Mouse (Mus musculus): Measurements from ENCODE around the gene Etl4.

The Etl4 gene

DNA sequence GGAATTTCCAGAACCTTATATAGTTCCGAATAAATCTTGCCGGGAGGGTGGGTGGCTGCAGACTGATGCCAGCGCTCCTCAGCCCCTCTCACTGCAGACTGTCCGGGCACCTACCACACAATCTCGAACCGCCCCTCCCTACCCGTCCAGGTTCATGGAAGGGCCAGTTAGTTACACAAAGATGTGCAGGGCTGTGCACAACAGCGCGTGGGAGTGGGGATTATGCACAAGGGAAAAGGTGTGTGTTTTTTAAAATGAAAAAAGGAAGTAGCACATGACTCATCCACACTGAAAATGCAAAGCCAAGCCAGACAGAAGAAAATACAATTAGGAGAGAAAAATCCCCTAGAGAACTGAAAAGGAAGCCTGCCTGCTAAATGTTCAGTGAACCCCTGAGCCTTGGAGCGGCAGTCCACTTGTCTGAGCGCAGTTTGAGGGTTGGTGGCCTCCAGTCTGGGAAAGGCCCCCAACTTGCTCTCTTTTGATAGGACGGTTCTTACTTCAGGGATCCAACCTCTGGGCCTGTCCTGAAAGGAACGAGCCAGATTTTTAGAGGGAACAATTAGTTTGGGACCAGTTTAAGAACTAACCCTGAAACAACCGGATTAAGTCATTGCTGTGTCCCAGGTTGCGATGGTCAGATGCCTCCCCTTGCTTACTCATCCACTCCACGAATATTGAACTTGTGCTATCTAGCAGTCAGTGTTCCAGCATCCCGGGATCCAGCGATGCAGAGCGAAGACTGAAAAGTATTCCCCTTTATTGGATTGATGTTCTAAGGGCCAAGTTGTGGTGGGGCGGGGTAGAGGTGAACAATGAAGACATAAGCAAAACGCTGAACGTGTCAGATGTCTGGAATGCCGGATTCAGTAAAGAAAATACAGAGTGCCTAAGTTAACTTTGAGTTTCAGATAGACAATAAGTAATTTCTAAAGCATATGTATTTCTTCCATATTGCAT lies 611.3 kb downstream of the Etl4 start:
- DNase-seq (ENCODE audit: low spot score), result no peak

DNA sequence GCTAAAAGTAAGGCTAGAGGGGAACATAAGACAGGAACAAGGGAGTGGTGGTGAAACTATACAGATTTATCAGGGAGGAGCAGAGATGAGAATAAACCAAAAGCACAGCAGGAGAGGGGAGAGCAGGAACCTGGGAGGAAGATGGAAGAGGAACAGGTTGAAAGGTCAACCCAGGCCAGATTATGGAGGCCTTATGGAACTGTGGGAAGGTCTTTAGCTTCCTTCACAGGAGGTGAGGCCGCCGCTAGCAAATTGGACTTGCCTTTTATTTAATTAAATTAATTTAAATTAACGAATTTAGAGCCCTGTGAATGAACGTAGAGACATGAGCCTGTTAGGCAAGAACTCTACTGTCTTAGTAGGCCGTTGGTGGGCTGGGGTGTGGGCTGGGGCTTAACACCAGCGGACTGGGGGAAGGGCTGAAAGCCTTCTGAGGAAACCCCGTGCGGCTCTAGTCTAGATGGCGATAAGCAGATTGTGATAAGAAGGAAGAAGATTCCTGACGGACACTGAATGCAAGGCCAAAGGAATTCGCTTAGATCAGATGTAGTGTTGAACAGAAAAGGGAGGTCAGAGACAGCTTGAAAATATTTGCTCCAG lies 612.2 kb downstream of the Etl4 start:
- no peak for DNase-seq (ENCODE audit: low spot score)

DNA sequence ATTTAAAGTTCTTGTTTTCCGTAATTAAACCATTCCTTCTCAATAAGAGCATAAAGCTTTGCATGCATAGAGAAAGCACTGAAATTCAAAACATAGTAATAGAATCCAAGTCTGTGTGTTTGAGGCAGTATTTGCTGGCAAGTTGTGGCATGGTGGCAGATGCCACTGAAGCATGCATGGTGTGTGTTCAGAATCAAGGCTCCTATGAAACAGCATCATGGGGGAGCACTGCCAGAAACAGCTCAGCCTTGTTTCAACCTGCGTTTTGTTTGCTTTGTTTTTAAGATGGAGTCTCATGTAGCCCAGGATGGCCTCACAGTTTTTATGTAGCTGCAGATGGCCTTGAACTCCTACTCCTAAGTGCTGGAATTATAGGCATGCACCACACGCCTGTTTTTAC lies 614.1 kb downstream of the Etl4 start:
- DNase-seq (ENCODE audit: low spot score), result no peak

- no peak for DNase-seq (ENCODE audit: low spot score)
Observed at GRCm38 (mm10) chr2:20525879-20526593, 616.5 kb downstream of the Etl4 start.

- no peak for DNase-seq (ENCODE audit: low spot score)
Observed at GRCm38 (mm10) chr2:20526856-20527255, 617.3 kb downstream of the Etl4 start.

DNA sequence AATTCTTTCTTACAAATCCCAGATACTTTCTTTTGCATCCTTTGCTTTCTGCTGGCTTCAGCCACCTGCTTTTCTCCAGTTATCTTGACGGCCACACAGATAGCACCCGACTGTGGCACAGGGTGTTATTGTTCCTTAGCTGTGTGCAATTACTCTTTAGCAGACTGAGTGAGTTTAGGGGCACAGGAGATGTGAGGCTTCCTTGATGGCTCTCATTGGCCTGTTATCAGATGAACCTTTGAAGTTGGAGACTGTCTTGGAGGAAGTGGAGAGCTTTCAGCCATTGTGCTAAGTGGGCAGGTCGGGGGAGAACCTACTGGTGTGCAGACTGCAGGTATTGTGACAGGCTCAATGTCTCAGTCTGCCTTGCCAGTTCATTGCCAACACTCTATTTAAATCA lies 623.0 kb downstream of the Etl4 start:
- no peak for DNase-seq (ENCODE audit: low spot score)

DNA sequence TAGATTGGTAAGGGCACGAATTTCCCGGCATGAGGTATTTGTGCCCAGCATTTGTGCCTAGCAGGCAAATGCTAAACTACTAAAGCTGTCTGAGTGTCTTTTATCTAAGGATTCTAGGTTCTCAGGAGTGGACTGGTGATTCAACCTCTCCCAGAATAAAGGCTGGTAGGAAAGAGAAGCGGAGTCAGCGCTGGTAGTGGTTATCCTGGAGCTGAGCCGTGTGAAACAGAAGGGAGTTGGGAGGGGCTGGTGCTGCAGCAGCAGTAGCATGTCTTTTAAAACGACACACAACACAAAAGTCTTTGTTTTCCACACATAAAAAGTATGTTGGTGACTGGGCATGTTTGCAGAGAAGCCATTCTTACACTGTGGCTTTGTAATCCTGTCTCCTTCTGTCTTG lies 628.2 kb downstream of the Etl4 start:
- no peak for DNase-seq (ENCODE audit: low spot score)

DNA sequence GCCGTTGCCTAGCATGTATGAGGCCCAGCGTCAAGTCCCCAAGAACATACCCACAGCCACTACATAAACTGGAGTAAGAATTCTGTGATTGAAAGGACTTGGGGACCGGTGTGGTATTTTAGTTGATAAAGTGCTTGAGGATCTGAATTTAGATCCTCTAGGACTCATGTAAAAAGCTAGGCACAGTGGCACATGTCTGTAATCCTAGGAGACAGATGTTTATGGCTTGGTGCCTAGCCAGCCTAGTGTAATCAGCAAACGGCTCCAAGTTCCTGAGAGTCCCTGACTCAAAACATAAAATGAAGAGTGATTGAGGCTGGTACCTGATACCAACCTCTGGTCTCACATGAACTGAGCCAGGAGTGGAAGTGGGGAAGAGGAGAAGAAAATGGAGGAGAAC lies 629.3 kb downstream of the Etl4 start:
- DNase-seq (ENCODE audit: low spot score), result no peak

DNA sequence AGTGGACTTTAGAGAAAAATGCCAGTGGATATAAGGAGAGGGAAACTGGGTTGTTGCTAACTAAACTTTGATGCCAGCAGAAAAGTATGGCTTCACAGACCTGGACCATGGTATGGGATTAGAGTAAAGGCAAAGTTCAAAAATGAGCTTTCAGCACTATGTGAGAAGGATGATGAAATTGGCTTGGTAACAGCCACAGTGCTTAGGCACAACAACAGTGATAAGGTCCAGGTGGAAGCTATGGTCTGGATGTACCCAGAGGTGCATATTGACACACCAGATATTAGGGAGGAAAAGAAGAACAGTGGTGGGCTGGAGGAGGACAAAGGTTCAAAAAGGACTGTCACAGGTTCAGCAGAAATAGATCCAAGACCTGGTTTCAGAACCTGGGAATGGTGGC lies 631.7 kb downstream of the Etl4 start:
- DNase-seq (ENCODE audit: low spot score), result no peak

- DNase-seq (ENCODE audit: low spot score), result no peak
Observed at GRCm38 (mm10) chr2:20542286-20542685, 632.7 kb downstream of the Etl4 start.

DNA sequence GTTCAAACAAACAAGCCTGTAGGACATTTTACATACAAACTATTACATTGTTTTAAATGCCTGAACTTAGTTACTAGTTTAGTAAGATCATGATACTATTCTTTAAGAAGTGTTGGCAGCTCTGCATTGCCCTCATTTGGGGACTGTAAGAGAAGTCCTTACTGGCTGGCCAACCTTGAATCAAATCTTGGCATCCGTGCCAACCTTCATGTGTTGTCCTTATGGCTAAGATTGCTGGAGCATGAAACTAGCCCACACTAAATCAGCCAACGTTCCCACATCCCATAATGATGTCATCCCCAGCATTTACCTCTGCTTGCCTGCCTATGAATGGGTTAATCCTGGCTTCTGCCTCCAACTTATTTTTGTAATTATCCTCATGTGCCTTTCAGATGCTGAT lies 636.0 kb downstream of the Etl4 start:
- DNase-seq (ENCODE audit: low spot score), result no peak

DNA sequence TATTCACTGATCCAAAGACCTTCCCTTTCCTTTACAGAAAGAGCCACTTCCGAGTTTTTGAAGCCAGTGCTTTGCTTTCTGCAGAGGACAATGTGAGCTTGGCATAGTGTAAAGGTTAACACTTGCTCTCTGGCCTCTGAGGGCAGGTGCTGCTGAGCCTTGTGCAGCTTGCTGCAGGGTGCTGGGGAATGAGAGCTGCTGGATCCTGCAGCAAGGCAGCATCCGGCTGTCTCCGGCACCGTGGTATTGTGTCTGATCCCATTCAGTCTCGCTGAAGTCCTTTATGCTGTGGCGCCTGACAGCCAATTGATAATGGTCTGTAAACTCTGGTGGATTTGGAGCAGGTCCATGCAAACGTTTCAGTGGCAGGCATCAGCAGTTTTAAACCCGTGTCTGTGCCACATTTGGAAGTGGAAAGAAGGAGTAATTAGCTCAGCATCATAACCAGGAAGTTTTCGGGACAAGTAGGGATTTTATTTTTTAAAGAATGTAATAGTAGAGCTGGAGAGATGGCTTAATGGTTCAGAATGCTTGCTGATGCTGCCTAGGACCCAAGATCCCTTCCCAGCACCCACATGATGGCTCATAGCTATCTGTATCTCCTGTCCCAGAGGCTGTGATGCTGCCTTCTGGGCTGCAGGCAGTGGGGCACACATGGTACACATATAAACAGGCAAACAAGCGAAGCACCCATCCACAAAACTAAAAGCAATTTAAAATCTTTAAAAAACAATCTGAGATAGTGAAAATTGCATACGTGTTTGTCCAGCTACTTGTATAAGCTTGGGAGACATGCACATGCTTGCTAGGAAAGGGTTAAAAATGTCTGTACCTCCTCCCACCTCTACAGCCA lies 637.1 kb downstream of the Etl4 start:
- no peak for DNase-seq (ENCODE audit: low spot score)

- no peak for DNase-seq (ENCODE audit: low spot score)
Observed at GRCm38 (mm10) chr2:20547349-20547677, 637.7 kb downstream of the Etl4 start.

GRCm38 (mm10) chr2:20547686-20548624 lies 638.4 kb downstream of the Etl4 start:
- DNase-seq (ENCODE audit: low spot score), result no peak

DNA sequence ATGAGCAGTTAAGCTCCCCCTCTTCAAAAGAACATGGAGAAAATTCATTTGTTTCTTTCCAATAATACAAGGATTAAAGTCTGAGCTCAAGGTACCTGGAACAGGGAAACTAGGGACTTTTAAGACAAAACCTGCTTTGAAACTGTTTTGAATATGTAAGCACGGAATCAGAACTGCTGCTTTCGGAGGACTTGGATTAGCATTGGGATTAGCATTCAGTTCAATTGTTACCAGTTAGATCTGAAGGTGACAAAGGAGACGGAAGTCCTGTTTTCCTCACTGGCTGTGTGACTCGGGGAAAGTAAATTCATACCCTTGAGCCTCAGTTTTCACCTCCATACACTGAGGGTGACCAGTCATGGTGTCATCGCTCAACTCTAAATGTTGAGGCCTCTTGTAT lies 639.5 kb downstream of the Etl4 start:
- no peak for DNase-seq (ENCODE audit: low spot score)

DNA sequence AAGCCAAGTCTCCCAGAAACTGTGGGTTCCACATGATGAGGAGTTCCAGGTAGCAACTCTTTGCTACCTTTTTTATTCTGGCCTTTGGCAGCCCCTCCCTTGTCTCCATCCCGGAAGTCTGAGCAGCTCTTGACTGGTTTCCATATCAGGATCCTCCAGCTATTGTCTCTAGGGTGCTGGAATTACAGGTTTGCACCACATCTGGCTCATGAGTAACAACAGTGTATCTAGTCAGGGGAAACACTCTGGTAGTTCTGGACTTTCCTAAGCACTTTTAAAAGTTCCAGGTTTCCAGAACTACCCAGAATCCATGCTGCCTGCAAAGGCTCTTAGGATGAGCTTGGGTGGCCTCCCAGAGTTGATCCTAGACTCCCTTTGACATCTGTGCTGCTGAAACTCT lies 640.4 kb downstream of the Etl4 start:
- no peak for DNase-seq (ENCODE audit: low spot score)

DNA sequence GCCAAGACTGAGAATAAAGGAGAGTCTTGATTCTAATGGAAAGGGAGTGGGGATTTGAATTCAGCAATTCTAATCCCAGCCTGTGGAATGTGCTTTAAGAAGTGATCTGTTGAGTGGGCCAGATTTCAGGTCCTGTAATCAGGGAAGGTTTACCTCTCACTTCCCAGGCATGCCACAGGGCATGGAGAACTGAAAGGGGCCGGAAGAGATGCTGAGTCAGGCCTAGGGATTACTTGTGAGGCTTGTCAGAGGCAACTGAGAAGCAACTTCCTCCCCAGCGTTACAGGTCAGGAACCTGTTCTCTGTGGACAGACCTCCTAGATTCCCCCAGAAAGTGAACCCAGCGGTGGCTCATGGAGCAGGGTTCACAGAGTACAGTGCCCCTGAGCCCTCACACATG lies 646.1 kb downstream of the Etl4 start:
- DNase-seq (ENCODE audit: low spot score), result no peak

GRCm38 (mm10) chr2:20559083-20559482 lies 649.5 kb downstream of the Etl4 start:
- no peak for DNase-seq (ENCODE audit: low spot score)

DNA sequence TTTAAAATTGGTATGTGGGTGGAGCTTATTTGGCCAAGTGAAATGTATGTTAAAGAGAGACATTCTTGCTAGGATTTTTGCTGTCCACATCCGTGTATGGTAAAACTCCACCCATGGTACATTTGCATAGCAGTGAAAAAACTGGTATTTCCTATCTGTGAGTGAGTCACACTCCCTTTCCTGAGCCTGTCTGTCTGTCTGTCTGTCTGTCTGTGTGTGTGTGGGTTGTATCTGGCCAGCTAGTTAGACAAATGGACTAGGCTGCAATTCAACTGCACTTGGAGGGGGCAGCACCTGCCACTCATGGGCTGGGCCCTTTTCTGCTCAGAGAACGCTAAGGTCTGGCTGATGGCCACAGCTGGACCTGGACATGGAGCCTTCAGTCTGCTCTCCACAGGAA lies 650.1 kb downstream of the Etl4 start:
- DNase-seq (ENCODE audit: low spot score), result no peak

- no peak for DNase-seq (ENCODE audit: low spot score)
Observed at GRCm38 (mm10) chr2:20560581-20560980, 651.0 kb downstream of the Etl4 start.

DNA sequence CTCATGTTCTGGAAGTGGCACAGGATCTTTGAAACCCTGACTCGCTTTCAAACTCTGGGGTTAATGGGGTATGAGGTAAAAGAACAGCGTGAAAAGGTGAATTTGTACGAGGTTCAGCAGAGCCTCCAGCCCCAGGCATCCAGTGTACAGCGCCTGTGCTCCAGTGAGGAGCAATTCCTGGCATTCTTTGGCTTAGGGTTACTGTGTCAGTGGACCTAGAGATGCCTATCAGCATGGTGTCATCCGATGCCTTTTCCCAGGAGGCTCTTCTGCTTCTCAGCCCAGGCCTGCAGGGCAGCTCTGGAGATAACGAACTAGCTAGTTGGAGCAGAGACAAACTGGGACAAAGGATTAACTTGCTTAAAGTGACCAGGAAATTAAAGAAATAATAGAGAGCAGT lies 653.5 kb downstream of the Etl4 start:
- no peak for DNase-seq (ENCODE audit: low spot score)

Measured in urinary bladder, postnatal 10 days (tissue).